Mouse (Mus musculus) heart, adult 2 months (tissue): ENCODE measurements at regions not wholly inside any gene's neighbourhood (a gene's known extent, or its start where the extent isn't known, plus 50 kb on each side); places are given as distances from the start of the nearest gene placed in this dataset.

Experiments
- CTCF ChIP-seq: fragments of 200-600 bp; IDR thresholded peaks from 2 replicates; pipeline ENCODE4 v1.8.1; 2022; ENCODE audit warnings: antibody characterized with exemption, mild to moderate bottlenecking, moderate library complexity
- POLR2A ChIP-seq: fragments of 200-500 bp; IDR thresholded peaks from 2 replicates; pipeline ENCODE4 v1.6.1; 2011; ENCODE audit warnings: mild to moderate bottlenecking, low read depth, low read length, control low read depth; ENCODE audit not compliant: insufficient read depth

DNA sequence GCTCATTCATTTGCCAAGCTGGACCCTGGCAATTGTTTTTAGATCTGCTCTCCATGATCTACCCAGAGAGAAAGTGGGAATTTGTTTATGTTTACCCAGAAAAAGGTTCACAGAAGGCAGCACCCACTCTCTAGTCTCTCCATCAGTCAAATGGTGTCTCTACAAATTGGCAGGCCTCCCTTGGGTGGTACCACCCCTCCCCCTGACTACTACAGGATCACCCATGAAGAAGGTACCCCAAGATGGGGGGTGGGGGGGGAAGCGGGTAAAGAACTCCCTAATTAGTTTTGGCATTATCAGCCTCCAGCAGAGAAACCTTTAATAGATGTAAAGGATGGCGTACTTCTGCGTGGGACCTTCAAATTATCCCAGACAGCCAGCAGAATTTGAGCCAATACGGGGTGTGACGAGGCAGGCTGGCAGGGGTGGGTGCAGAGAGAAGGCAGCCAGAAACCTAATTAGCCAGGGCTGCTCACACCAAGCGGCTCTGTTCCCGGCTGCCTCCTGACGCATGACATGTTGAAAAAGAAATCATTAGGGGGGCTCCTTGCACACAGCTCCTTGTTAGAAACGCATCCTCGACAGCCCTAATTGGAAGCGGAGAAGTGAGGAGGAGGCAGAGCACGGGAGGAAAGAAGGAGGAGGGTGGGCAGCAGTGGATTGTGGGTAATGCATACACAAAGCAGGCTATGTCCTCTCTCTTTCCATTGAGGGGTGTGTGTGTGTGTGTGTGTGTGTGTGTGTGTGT lies 220.7 kb downstream of the Suds3 start:
- TF ChIP-seq CTCF, result no peak
- TF ChIP-seq POLR2A, result no peak
